Mouse (Mus musculus) E14TG2a.4 (cell line): ENCODE data around the gene Rpa1.
"Not testable (repeated sequence)": the region's sequence is repeated elsewhere in the genome, so short reads cannot be mapped to it uniquely, and the experiment has no call there.

Experiments used
- H3K27me3 ChIP-seq: 2 replicates; pipeline ENCODE4 v1.6.1; 2014; ENCODE audit warnings: low read length, control low read depth; ENCODE audit not compliant: insufficient read depth
- H3K36me3 ChIP-seq: 2 replicates; pipeline ENCODE4 v1.6.1; 2014; ENCODE audit warnings: low read length, control low read depth; ENCODE audit not compliant: insufficient read depth
- H3K4me1 ChIP-seq: replicated peaks from 2 replicates; pipeline ENCODE4 v1.6.1; 2014; ENCODE audit warnings: low read depth, low read length, control low read depth
- H3K4me3 ChIP-seq: replicated peaks from 2 replicates; pipeline ENCODE4 v1.5.1; 2014; ENCODE audit warnings: mild to moderate bottlenecking, low read length
- H3K9me3 ChIP-seq: 2 replicates; pipeline ENCODE4 v1.6.1; 2014; ENCODE audit warnings: low read length, control low read depth
- CTCF ChIP-seq: conservative IDR thresholded peaks from 2 replicates; pipeline ENCODE4 v1.5.1; 2014; ENCODE audit warnings: low read length
- NANOG ChIP-seq: IDR thresholded peaks from 2 replicates; pipeline ENCODE4 v1.6.1; 2014; ENCODE audit warnings: borderline replicate concordance, low read length, mixed read lengths
- POU5F1 ChIP-seq: IDR thresholded peaks from 2 replicates; pipeline ENCODE4 v1.6.1; 2014; ENCODE audit warnings: low read length, borderline replicate concordance

Gene Rpa1

DNA sequence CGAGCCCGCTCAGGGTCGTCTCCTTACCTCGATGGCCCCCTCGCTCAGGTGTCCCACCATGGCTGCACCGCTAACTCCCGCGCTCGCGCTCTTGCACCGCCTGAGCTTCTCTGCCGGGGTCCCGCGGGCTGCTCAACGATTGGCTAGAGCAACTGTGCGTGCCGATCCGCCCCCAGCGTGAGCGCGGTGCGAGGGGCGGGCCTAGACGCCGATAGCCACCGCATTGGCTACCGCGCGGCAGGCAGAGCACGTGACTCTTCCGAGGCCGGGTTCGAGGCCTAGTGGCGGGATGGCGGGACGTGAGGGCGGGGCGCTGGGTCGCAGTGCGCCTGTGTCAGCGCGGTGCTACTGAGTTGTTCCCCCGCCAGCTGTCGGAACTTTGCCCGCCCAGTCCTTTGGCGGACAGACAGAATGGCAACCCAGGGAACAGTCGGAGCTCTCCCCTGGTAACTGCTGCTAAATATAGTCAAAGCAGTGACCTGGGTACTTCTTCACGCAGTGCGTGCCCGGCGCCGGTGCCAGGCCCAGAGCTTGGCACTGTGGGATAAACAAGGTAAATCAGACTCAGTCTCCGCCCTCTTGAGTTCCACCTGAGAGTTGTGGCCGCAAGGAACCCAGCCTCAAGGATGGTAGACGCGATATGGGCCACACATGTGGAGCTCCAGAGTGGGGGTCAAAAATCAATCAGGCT lies at the start of gene Rpa1, which contains the start of gene Smyd4:
Rpa1 (minus strand) TSS at position 126 of the 691 bp plus-strand sequence.
Smyd4 (plus strand) TSS at position 235 of the 691 bp plus-strand sequence.
- H3K27me3 ChIP-seq = no peaks in the 10 kb centered on the region
- H3K36me3 ChIP-seq = peaks cover 29% of the 10 kb centered on the region
- no peak for TF ChIP-seq POU5F1
- no peak for TF ChIP-seq CTCF
- TF ChIP-seq NANOG = no peak
- no peaks in the 10 kb centered on the region for H3K9me3 ChIP-seq
- peaks cover 77% of the 10 kb centered on the region for H3K4me1 ChIP-seq
- peak within 1 kb of the TSS; percentile 96 for H3K4me3 ChIP-seq

DNA sequence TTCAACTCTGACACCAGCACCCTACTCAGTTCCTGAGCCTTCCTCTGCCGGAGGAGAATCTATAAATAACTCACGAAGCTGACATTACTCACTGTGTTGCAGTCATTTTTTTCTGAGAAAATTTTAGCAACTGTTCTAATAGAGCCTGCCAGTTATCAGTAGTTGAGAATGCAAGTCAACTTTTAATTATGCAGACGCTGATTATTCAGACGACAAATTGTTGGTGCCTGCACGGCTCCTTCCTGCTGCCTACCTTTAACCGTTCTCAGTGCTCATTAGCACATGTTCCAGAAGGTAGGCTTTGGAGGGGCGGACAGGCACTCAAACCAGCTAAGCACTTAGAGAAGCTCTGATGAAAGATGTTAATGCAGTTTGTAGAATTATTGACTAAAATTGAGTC lies 49.3 kb upstream of the Rpa1 start:
- Histone ChIP-seq H3K27me3 (no peaks in the 10 kb centered on the region), H3K36me3 (peaks cover 29% of the 10 kb centered on the region), H3K4me3 (no peak overlapping the region), H3K4me1 (peaks cover 20% of the 10 kb centered on the region), H3K9me3 (no peaks in the 10 kb centered on the region)
- TF ChIP-seq CTCF (no peak), POU5F1 (no peak), NANOG (no peak)

DNA sequence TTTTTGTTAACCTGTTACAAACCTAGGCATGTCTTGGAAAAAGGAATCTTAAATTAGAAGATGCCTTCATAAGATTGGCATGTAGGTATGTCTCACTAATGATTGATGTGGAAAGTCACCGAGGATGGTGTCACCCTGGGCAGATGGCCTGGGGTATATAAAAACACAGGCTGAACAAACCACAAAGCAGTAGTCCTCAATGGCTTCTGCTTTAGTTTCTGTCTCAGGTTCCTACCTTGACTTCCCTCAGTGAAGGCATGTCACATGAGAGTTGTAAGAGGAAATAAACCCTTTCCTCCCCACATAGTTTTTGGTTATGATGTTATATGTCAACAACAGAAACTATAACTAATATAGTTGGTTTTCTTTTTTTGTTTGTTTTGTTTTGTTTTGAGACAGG lies 47.5 kb upstream of the Rpa1 start:
- TF ChIP-seq CTCF (no peak), POU5F1 (no peak), NANOG (no peak)
- Histone ChIP-seq H3K36me3 (peaks cover 24% of the 10 kb centered on the region), H3K9me3 (no peaks in the 10 kb centered on the region), H3K27me3 (no peaks in the 10 kb centered on the region), H3K4me1 (peaks cover 16% of the 10 kb centered on the region), H3K4me3 (no peak overlapping the region)

DNA sequence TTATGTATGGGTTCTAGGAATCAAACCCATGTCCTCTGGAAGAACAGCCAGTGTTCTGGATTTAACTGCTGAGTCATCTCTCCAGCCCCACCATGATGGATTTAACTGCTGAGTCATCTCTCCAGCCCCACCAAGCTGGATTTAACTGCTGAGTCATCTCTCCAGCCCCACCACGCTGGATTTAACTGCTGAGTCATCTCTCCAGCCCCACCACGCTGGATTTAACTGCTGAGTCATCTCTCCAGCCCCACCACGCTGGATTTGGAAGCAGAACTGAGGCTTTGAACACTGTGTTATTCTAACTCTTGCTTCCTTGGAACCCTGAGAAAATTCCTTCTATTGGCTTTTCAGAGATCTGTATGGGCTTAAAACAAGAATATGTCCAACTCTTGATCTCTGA lies 35.4 kb upstream of the Rpa1 start:
- Histone ChIP-seq H3K9me3 (peaks cover 15% of the 10 kb centered on the region), H3K36me3 (peaks cover 36% of the 10 kb centered on the region)
- not testable (repeated sequence) for H3K27me3 ChIP-seq, H3K4me1 ChIP-seq, H3K4me3 ChIP-seq

DNA sequence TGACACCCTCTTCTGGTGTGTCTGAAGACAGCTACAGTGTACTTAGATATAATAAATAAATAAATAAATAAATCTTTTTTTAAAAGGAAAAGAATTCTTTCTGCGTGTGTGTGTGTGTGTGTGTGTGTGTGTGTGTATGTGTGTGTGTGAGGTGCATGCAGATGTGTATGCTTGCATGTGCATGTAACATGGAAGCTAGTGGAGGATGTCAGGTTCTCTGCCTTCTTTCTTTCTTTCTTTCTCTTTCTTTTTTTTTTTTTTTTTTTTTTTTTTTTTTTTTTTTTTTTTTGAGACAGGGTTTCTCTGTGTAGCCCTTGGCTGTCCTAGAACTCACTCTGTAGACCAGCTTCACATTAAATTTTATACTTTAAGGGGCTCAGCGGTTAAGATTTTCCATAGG lies 30.7 kb upstream of the Rpa1 start:
- H3K9me3 ChIP-seq = peaks cover 10% of the 10 kb centered on the region
- not testable (repeated sequence) for H3K27me3 ChIP-seq, H3K4me3 ChIP-seq
- peaks cover 12% of the 10 kb centered on the region; the same call in 1 of the 2 replicates for H3K4me1 ChIP-seq
- peaks cover 16% of the 10 kb centered on the region for H3K36me3 ChIP-seq

DNA sequence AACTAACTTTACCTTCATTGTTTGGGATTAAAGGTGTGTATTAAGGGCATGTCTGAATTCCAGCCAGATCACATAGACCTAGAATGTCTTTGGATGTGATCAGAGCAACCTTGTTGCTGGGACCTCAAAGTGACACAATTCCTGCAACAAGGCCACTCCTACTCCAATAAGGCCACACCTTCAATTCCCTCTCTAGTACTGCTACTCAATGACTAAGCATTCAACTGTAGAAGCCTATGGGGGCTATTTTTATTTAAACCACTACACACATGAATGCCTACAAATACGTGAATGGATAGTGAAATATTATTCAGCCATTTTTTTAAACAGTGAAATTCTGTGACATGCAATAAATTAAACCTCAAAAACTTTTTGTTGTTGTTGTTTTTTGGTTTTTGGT lies 29.0 kb upstream of the Rpa1 start:
- Histone ChIP-seq H3K4me3 (no peak overlapping the region), H3K36me3 (peaks cover 3% of the 10 kb centered on the region; the same call in 1 of the 2 replicates), H3K4me1 (peaks cover 11% of the 10 kb centered on the region; the same call in 1 of the 2 replicates), H3K27me3 (no peaks in the 10 kb centered on the region), H3K9me3 (no peaks in the 10 kb centered on the region; the same call in 1 of the 2 replicates)
- no peak for TF ChIP-seq POU5F1
- no peak for TF ChIP-seq CTCF
- TF ChIP-seq NANOG = no peak

DNA sequence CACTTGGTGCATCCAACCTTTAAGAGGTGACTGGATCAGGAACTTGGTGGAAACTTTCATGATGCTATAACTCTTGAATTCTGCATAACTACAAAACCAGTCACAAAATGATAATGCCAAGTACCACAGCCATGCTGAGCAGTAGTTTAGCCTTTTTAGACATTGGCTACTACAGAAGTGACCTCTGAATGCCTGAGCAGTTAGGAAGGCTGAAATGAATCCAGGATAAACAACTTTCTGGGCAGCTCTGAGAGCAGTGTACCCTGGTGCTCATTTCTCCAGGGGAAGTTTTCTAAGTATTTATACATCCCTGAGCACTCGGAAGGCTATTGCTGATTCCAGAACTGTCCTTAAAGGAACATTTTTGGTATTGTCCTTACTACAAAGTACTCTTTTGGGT lies 7.4 kb upstream of the Rpa1 start:
- H3K9me3 ChIP-seq = peaks cover 2% of the 10 kb centered on the region; the same call in 1 of the 2 replicates
- H3K4me1 ChIP-seq = peaks cover 26% of the 10 kb centered on the region
- H3K27me3 ChIP-seq = no peaks in the 10 kb centered on the region
- no peak for TF ChIP-seq POU5F1
- no peak for TF ChIP-seq NANOG
- TF ChIP-seq CTCF = no peak
- H3K36me3 ChIP-seq = peaks cover 37% of the 10 kb centered on the region
- H3K4me3 ChIP-seq = no peak overlapping the region

DNA sequence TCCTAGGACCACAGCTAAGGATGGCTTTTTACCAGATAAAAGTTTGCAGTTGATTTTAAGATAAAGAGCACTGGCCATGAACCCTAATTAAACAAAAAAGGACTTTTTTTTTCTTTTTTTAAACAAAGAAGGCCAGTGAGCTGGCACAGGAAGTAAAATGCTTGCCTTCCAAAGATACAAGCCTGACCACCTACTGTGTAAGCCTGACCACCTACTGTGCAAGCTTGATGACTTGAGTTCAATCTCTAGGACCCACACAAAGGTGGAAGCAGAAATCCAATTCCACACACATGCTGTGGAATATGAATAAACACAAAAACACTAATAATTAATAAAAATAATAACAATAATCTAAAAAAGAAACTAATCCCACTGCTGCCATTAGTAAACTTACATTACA lies 3.1 kb upstream of the Rpa1 start:
- no peaks in the 10 kb centered on the region for H3K27me3 ChIP-seq
- no peak for TF ChIP-seq POU5F1
- TF ChIP-seq NANOG = peak; percentile 75
- no peak for TF ChIP-seq CTCF
- peaks cover 35% of the 10 kb centered on the region for H3K36me3 ChIP-seq
- H3K4me1 ChIP-seq = peaks cover 56% of the 10 kb centered on the region
- H3K4me3 ChIP-seq = peak overlapping the region; percentile 50
- H3K9me3 ChIP-seq = no peaks in the 10 kb centered on the region

DNA sequence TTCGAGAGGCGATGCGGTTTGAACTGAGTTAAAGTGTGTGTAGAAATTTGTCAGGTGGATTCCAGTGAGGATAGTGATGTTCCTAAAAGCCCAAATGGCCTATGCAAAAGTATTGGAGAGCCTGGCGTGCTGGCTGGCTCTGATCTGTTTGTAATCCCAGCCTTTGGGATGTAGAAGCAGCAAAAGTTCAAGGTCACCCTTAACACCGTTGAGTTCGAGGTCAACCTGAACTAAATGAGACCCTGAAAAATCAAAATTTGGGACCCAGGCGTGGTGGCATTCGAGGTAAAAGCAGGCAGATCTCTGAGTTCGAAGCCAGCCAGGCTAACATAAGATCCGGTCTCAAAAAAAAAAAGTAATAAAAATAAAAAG lies 752 bp upstream of the Rpa1 start:
- no peaks in the 10 kb centered on the region for H3K27me3 ChIP-seq
- peaks cover 30% of the 10 kb centered on the region for H3K36me3 ChIP-seq
- no peak for TF ChIP-seq POU5F1
- no peak for TF ChIP-seq NANOG
- no peak for TF ChIP-seq CTCF
- H3K4me3 ChIP-seq = peak overlapping the region; percentile 96
- no peaks in the 10 kb centered on the region for H3K9me3 ChIP-seq
- peaks cover 72% of the 10 kb centered on the region for H3K4me1 ChIP-seq
